Mouse (Mus musculus): ENCODE measurements at regions not wholly inside any gene's neighbourhood (a gene's known extent, or its start where the extent isn't known, plus 50 kb on each side); places are given as distances from the start of the nearest gene placed in this dataset.

GRCm38 (mm10) chr2:64706646-64707177 lies 318.1 kb downstream of the Grb14 start:
- Histone ChIP-seq H3K4me2 (replicated peaks) (no peak overlapping the region), H3K9ac (no peak overlapping the region), H3K4me1 (no peaks in the 10 kb centered on the region), H3K9me3 (replicated peaks) (no peaks in the 10 kb centered on the region), H3K36me3 (no peaks in the 10 kb centered on the region), H3K27ac (no peak overlapping the region), H3K4me3 (no peak overlapping the region), H3K27me3 (no peaks in the 10 kb centered on the region)
- no peak for ATAC-seq (ENCODE audit: low FRiP score)
- WGBS, result 79% methylated on average over 1 of the region's 1 CpGs

- H3K9ac ChIP-seq, result no peak overlapping the region
- H3K27ac ChIP-seq, result no peak overlapping the region
- no peaks in the 10 kb centered on the region for H3K4me1 ChIP-seq
- no peak for ATAC-seq (ENCODE audit: low FRiP score)
- WGBS, result 86% methylated on average over 1 of the region's 1 CpGs
- no peaks in the 10 kb centered on the region for H3K36me3 ChIP-seq
- H3K9me3 ChIP-seq (replicated peaks), result no peaks in the 10 kb centered on the region
- H3K4me3 ChIP-seq, result no peak overlapping the region
- no peaks in the 10 kb centered on the region for H3K27me3 ChIP-seq
- H3K4me2 ChIP-seq (replicated peaks), result no peak overlapping the region
These were observed 328.8 kb downstream of the Grb14 start for GRCm38 (mm10) chr2:64695974-64696373.

- no peak for ATAC-seq (ENCODE audit: low FRiP score)
These were observed 333.3 kb downstream of the Grb14 start for GRCm38 (mm10) chr2:64691444-64691843.

GRCm38 (mm10) chr2:64690996-64691395 lies 333.8 kb downstream of the Grb14 start:
- no peak overlapping the region for H3K4me3 ChIP-seq
- no peak overlapping the region for H3K4me2 ChIP-seq (replicated peaks)
- H3K9me3 ChIP-seq (replicated peaks), result no peaks in the 10 kb centered on the region
- ATAC-seq (ENCODE audit: low FRiP score), result no peak
- H3K27me3 ChIP-seq, result no peaks in the 10 kb centered on the region
- no peaks in the 10 kb centered on the region for H3K4me1 ChIP-seq
- 91% methylated on average over 3 of the region's 3 CpGs for WGBS
- no peaks in the 10 kb centered on the region for H3K36me3 ChIP-seq
- H3K27ac ChIP-seq, result no peak overlapping the region
- no peak overlapping the region for H3K9ac ChIP-seq

More at GRCm38 (mm10) chr2:64691444-64691843, 333.3 kb downstream of the Grb14 start:
- Histone ChIP-seq H3K9me3 (replicated peaks) (no peaks in the 10 kb centered on the region), H3K4me2 (replicated peaks) (no peak overlapping the region), H3K27ac (no peak overlapping the region), H3K36me3 (no peaks in the 10 kb centered on the region), H3K9ac (no peak overlapping the region), H3K27me3 (no peaks in the 10 kb centered on the region), H3K4me1 (no peaks in the 10 kb centered on the region), H3K4me3 (no peak overlapping the region)
- 86% methylated on average over 1 of the region's 1 CpGs for WGBS

DNA sequence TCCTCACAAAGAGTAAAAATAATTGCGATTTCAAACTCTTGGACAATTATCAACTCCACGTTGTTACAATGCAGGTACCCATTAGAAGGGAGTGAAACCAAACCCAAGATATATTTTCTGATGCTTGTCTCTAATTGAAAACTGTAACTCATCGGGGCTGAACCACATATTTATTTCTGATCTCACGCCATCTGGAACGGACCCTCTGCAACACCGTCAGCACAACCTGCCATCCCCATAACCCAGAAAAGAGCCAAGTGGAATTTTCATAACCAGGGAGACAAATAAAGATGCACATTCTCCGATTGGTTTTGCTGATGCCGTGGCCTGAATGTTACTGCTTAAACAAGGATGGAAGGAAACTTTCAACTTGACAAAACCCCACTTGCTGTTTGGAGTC lies 338.0 kb downstream of the Grb14 start:
- Histone ChIP-seq H3K4me2 (replicated peaks) (no peak overlapping the region), H3K9me3 (replicated peaks) (no peaks in the 10 kb centered on the region), H3K9ac (no peak overlapping the region), H3K4me1 (no peaks in the 10 kb centered on the region), H3K27me3 (no peaks in the 10 kb centered on the region), H3K4me3 (no peak overlapping the region), H3K27ac (no peak overlapping the region), H3K36me3 (no peaks in the 10 kb centered on the region)
- WGBS, result 86% methylated on average over 8 of the region's 8 CpGs
- no peak for ATAC-seq (ENCODE audit: low FRiP score)

DNA sequence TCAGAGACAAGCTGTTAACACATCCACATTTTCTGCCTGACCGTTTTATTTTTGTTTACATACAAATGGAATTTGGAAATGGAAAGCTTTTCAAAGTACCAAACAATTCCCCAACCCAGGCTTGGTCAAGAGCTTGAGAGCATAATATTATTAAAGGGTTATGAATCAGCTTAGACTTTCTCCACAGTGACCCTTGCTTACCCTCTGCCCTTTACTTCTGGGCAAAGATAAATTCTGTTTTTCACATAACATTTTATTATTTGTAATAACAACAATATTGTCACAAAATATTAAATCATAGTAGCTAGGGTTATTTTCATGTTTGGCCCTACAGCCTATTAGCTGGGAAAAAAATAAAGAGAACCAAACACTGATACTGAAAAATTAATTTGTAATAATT lies 375.2 kb downstream of the Grb14 start:
- Histone ChIP-seq H3K4me3 (no peak overlapping the region), H3K9me3 (replicated peaks) (no peaks in the 10 kb centered on the region), H3K9ac (no peak overlapping the region), H3K27ac (no peak overlapping the region), H3K4me1 (no peaks in the 10 kb centered on the region), H3K36me3 (no peaks in the 10 kb centered on the region), H3K4me2 (replicated peaks) (no peak overlapping the region), H3K27me3 (no peaks in the 10 kb centered on the region)
- ATAC-seq (ENCODE audit: low FRiP score), result no peak
- 86% methylated on average over 1 of the region's 1 CpGs for WGBS

GRCm38 (mm10) chr2:64616931-64617330 lies 407.9 kb downstream of the Grb14 start:
- no peak overlapping the region for H3K9ac ChIP-seq
- 83% methylated on average over 2 of the region's 2 CpGs for WGBS

DNA sequence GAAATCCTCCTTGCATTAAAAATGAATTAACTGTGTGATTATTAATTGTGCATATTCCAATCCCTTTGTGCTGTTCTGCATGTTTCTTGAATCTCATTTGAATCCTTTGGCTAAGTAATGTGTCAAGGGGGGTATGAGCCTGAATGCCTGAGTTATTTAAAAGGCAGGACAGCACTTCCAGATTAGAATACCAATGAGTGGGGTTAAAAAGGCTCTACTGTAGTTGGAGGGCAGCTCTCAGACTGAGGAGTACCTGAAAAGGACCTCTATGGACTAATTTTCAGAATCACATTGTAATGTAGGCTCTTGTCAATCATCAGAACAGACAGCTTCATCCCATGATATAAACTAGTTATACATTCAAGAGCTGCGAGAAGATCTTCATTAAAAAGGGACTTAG lies 417.9 kb downstream of the Grb14 start:
- Histone ChIP-seq H3K4me3 (no peak overlapping the region), H3K9me3 (replicated peaks) (no peaks in the 10 kb centered on the region), H3K36me3 (no peaks in the 10 kb centered on the region), H3K4me1 (no peaks in the 10 kb centered on the region), H3K27ac (no peak overlapping the region), H3K27me3 (no peaks in the 10 kb centered on the region), H3K9ac (no peak overlapping the region), H3K4me2 (replicated peaks) (no peak overlapping the region)
- 53% methylated on average over 1 of the region's 1 CpGs for WGBS
- no peak for ATAC-seq (ENCODE audit: low FRiP score)

More at GRCm38 (mm10) chr2:64616931-64617330, 407.9 kb downstream of the Grb14 start:
- H3K27me3 ChIP-seq, result no peaks in the 10 kb centered on the region
- H3K4me3 ChIP-seq, result no peak overlapping the region
- H3K27ac ChIP-seq, result no peak overlapping the region
- no peak for ATAC-seq (ENCODE audit: low FRiP score)
- no peaks in the 10 kb centered on the region for H3K9me3 ChIP-seq (replicated peaks)
- no peaks in the 10 kb centered on the region for H3K4me1 ChIP-seq
- H3K36me3 ChIP-seq, result no peaks in the 10 kb centered on the region
- no peak overlapping the region for H3K4me2 ChIP-seq (replicated peaks)

GRCm38 (mm10) chr2:64582258-64582657 lies 442.5 kb downstream of the Grb14 start:
- ATAC-seq (ENCODE audit: low FRiP score), result no peak
- H3K36me3 ChIP-seq, result no peaks in the 10 kb centered on the region

DNA sequence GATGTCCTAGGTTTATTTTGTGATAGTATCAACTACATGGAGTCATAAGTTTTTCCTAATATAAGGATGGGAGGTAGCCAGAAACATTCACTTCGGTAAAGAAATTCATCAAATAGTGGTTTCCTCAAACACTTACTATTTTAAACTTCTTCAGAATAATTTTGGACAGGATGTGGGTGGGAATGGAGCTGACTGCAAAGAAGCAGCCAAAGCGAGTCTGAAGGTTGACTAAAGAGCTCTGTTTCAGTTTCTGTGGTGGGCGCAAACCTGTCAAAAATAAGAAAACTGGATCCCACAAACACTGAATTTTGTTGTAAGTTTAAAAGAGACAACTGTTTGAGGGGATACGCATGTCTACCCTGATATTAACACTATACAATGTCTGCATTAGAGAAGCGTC lies 438.2 kb upstream of the Fign start:
- no peak overlapping the region for H3K4me3 ChIP-seq
- H3K4me2 ChIP-seq (replicated peaks), result no peak overlapping the region
- H3K36me3 ChIP-seq, result no peaks in the 10 kb centered on the region
- WGBS, result 93% methylated on average over 5 of the region's 5 CpGs
- H3K27me3 ChIP-seq, result no peaks in the 10 kb centered on the region
- no peaks in the 10 kb centered on the region for H3K9me3 ChIP-seq (replicated peaks)
- ATAC-seq (ENCODE audit: low FRiP score), result no peak
- H3K27ac ChIP-seq, result no peak overlapping the region
- no peak overlapping the region for H3K9ac ChIP-seq
- H3K4me1 ChIP-seq, result no peaks in the 10 kb centered on the region

More at GRCm38 (mm10) chr2:64582258-64582657, 442.5 kb downstream of the Grb14 start:
- Histone ChIP-seq H3K4me2 (replicated peaks) (no peak overlapping the region), H3K27me3 (no peaks in the 10 kb centered on the region), H3K4me3 (no peak overlapping the region), H3K27ac (no peak overlapping the region), H3K4me1 (no peaks in the 10 kb centered on the region), H3K9me3 (replicated peaks) (no peaks in the 10 kb centered on the region), H3K9ac (no peak overlapping the region)
- WGBS, result 73% methylated on average over 3 of the region's 3 CpGs

DNA sequence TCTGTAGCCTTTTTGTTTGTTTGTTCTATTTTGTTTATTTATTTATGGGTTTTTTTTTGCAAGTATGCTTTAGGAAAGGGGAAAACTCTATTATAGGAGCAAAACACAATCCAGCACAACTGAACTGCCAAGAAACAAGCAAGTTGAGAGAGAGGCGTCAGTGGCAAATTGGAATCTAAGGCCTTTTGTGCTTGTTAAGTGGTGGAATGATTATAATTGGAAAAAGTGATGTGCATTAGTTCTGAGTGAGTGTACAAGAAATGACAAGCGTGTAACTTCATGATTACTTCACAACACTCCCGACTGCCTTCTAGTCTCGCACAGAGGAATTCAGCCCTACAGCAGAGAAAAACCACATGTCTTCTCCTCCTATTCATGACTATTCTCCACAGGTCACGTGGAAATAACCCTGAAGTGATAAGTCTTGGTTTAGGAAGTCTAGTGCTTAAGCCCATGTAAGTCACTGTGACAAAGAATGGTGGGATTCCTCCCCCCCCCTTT lies 437.6 kb upstream of the Fign start:
- Histone ChIP-seq H3K27ac (no peak overlapping the region), H3K4me2 (replicated peaks) (no peak overlapping the region), H3K27me3 (no peaks in the 10 kb centered on the region), H3K4me1 (no peaks in the 10 kb centered on the region), H3K4me3 (no peak overlapping the region), H3K9me3 (replicated peaks) (no peaks in the 10 kb centered on the region), H3K9ac (no peak overlapping the region), H3K36me3 (no peaks in the 10 kb centered on the region)
- ATAC-seq (ENCODE audit: low FRiP score), result no peak
- 54% methylated on average over 5 of the region's 5 CpGs for WGBS

DNA sequence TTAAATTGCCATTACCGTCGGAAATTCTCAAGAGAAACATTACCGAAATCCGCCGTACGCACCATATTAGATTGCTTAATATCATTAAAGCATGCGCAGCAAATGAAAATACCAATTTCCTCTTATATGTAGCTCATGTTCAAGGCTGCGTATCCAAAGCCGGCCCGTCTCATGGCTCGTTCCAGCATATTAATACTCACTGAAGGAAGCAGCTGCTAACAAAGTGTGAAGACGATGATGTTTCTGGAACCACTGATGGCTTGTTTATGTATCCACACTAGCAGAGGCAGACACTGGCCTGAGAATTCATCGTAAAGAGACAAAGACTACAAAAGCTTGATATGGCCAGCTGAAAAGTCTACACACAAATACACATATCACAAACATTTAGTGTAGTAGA lies 437.0 kb upstream of the Fign start:
- Histone ChIP-seq H3K36me3 (no peaks in the 10 kb centered on the region), H3K27me3 (no peaks in the 10 kb centered on the region), H3K9me3 (replicated peaks) (no peaks in the 10 kb centered on the region), H3K27ac (no peak overlapping the region), H3K4me3 (no peak overlapping the region), H3K4me1 (no peaks in the 10 kb centered on the region), H3K9ac (no peak overlapping the region), H3K4me2 (replicated peaks) (no peak overlapping the region)
- no peak for ATAC-seq (ENCODE audit: low FRiP score)
- WGBS, result 79% methylated on average over 13 of the region's 13 CpGs

- Histone ChIP-seq H3K4me1 (no peaks in the 10 kb centered on the region), H3K9ac (no peak overlapping the region), H3K4me3 (no peak overlapping the region), H3K36me3 (no peaks in the 10 kb centered on the region), H3K4me2 (replicated peaks) (no peak overlapping the region), H3K27ac (no peak overlapping the region), H3K27me3 (no peaks in the 10 kb centered on the region), H3K9me3 (replicated peaks) (no peaks in the 10 kb centered on the region)
- no peak for ATAC-seq (ENCODE audit: low FRiP score)
- 77% methylated on average over 2 of the region's 2 CpGs for WGBS
These were observed 436.5 kb upstream of the Fign start for GRCm38 (mm10) chr2:64534344-64534743.

All from hindbrain, embryonic 12.5 days (tissue).